Mouse (Mus musculus) hindbrain, embryonic 16.5 days (tissue): Measurements from ENCODE around the gene Zfp790. TPM values are rescaled to one million over a fixed set of nuclear protein-coding genes. Genes with fewer than 3 reads are reported as not detected.
"Not testable (repeated sequence)": the region's sequence is repeated elsewhere in the genome, so short reads cannot be mapped to it uniquely, and the experiment has no call there.

Source experiments
- ATAC-seq: fragments of 200-750 bp; cut with Nextera tagmentation; 2 replicates; pipeline ENCODE4 v1.8.0; 2017; ENCODE audit warnings: moderate TSS enrichment, moderate library complexity
- H3K27ac ChIP-seq: fragments of 300-500 bp; sonication (generic); 2 replicates; pipeline ENCODE4 v1.5.1; 2014; ENCODE audit warnings: low read depth, mild to moderate bottlenecking, control low read depth, low read length, moderate library complexity
- H3K27me3 ChIP-seq: fragments of 300-500 bp; sonication (generic); replicated peaks from 2 replicates; pipeline ENCODE4 v1.6.1; 2014; ENCODE audit warnings: low read length; ENCODE audit not compliant: control insufficient read depth, insufficient read depth
- H3K36me3 ChIP-seq: fragments of 300-500 bp; sonication (generic); 2 replicates; pipeline ENCODE4 v1.6.1; 2014; ENCODE audit warnings: mild to moderate bottlenecking, low read length, moderate library complexity, mixed read lengths; ENCODE audit not compliant: control insufficient read depth, insufficient read depth
- H3K4me1 ChIP-seq: fragments of 300-500 bp; sonication (generic); 2 replicates; pipeline ENCODE4 v1.6.1; 2014; ENCODE audit warnings: low read depth, low read length; ENCODE audit not compliant: control insufficient read depth, insufficient read depth
- H3K4me2 ChIP-seq: fragments of 300-500 bp; sonication (generic); 2 replicates; pipeline ENCODE4 v1.6.1; 2014; ENCODE audit warnings: mild to moderate bottlenecking, low read length, control low read depth, moderate library complexity
- H3K4me3 ChIP-seq: fragments of 300-500 bp; sonication (generic); 2 replicates; pipeline ENCODE4 v1.5.1; 2014; ENCODE audit warnings: mild to moderate bottlenecking, low read length, control low read depth, moderate library complexity
- H3K9ac ChIP-seq: fragments of 300-500 bp; sonication (generic); 2 replicates; pipeline ENCODE4 v1.6.1; 2014; ENCODE audit warnings: low read depth, mild to moderate bottlenecking, control low read depth, low read length, moderate library complexity
- H3K9me3 ChIP-seq: fragments of 300-500 bp; sonication (generic); 2 replicates; pipeline ENCODE4 v1.6.1; 2014; ENCODE audit warnings: mild to moderate bottlenecking, low read length, moderate library complexity; ENCODE audit not compliant: control insufficient read depth
- WGBS: fragments of 180-500 bp; shearing (Covaris S2); extraction: QIAGEN DNeasy Blood & Tissue Kit; methylation state at CpG from one replicate; pipeline ENCODE4 v1.1.7; 2014; 5-methylcytosine and 5-hydroxymethylcytosine counted together
- microRNA counts: library from miRNA; unstranded; fragments of <30 nt; microRNA quantifications from one replicate; lab custom pipeline; 2016
- microRNA-seq: library from miRNA; unstranded; fragments of <30 nt; microRNA quantifications from one replicate; pipeline ENCODE4, GENCODE M21; 2017
- polyA plus RNA-seq: library from polyadenylated mRNA; unstranded; fragments of >200 nt; fragmentation: Nextera tagmentation; extraction: Ambion mirVana; gene quantifications from 2 replicates; pipeline ENCODE4 v1.2.1, GENCODE M21; 2015

Zfp790 gene
- polyA plus RNA-seq, 1 experiment from 2014 or later = 23.0 TPM

DNA sequence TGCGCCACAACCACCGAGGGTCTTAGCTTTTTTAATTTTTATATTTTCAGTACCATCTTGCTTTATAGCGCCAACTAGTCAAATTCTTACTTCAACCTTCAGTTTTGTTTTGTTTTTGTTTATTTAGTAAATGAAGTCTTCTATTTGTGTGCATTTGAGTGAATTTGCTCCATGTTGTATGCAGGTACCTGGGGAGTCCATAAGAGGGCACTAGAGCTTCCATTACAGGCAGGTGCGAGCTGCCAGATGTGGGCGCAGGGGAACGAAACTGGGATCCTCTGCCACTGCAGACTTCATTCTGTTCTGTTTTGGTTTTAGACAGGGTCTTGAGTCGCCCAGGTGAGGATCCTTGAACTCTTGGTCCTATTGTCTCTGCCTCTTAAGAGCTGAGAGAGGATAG is 45.7 kb downstream of the Zfp790 start:
- Histone ChIP-seq H3K4me3 (no peak overlapping the region), H3K36me3 (0 out of 2 replicates have a peak, but pooled peaks cover 3% of the 10 kb centered on the region), H3K4me1 (peaks cover 6% of the 10 kb centered on the region), H3K4me2 (no peak overlapping the region), H3K9ac (no peak overlapping the region), H3K27me3 (no peaks in the 10 kb centered on the region), H3K27ac (no peak overlapping the region), H3K9me3 (peaks cover 2% of the 10 kb centered on the region; the same call in 1 of the 2 replicates)
- WGBS = 89% methylated on average over 7 of the region's 7 CpGs
- ATAC-seq = no peak

DNA sequence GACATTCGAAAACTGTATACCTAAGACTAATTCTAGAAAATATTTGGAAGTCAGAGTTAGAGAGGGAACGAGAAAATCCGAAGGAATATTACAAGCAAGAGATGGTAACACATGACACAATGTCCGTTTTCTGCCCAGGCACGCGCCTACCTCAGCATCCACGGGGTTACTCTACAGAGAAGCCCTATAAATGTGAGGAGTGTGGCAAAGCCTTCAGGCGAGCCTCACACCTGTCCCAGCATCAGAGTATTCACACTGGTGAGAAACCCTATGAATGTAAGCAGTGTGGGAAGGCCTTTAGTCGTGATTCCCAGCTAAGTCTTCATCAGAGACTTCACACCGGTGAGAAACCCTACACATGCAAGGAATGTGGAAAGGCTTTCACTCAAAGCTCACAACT is 58.3 kb downstream of the Zfp790 start:
- Histone ChIP-seq H3K36me3 (peaks cover 45% of the 10 kb centered on the region), H3K27me3 (no peaks in the 10 kb centered on the region), H3K4me1 (no peaks in the 10 kb centered on the region), H3K9me3 (peaks cover 37% of the 10 kb centered on the region), H3K27ac (no peak overlapping the region), H3K4me2 (no peak overlapping the region), H3K4me3 (no peak overlapping the region), H3K9ac (no peak overlapping the region)
- ATAC-seq = no peak
- WGBS = 92% methylated on average over 10 of the region's 10 CpGs

DNA sequence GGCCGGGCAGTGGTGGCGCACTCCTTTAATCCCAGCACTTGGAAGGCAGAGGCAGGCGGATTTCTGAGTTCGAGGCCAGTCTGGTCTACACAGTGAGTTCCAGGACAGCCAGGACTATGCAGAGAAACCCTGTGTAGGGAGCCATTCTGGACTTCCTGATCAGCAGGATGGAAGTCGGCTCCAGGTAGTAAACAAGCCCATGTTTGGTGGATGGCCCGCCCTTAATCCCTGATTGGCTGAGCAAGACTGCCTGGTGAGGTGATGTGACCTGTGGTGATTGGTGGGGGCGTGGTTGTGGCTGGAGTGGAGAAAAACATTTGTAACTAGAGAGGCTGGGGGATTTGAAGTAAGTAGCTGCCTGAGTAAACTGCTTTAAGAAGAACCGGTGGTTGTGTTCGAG is 61.6 kb downstream of the Zfp790 start:
- WGBS = 95% methylated on average over 9 of the region's 9 CpGs
- not testable (repeated sequence) for H3K27me3 ChIP-seq, H3K9ac ChIP-seq, H3K4me2 ChIP-seq, H3K4me1 ChIP-seq, H3K4me3 ChIP-seq, ATAC-seq, H3K27ac ChIP-seq
- peaks cover 27% of the 10 kb centered on the region for H3K9me3 ChIP-seq
- peaks cover 45% of the 10 kb centered on the region for H3K36me3 ChIP-seq

DNA sequence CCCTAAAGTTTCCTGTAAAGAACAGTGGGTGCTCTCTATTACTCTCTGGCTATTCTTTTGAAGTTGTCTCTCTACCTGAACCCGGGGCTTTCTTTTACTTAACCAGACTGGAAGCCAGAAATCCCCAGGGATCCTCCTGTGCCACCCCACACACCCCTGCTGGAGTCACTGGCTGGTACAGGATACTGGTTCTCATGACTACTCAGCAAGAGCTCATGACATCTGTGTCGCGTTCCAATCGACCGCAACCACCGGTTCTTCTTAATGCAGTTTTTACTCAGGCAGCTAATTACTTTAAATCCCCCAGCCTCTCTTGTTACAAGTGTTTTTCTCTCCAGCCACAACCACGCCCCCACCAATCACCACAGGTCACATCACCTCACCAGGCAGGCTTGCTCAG is 64.1 kb downstream of the Zfp790 start:
- 79% methylated on average over 7 of the region's 7 CpGs for WGBS
- Histone ChIP-seq H3K4me3 (no peak overlapping the region), H3K36me3 (peaks cover 29% of the 10 kb centered on the region), H3K9ac (no peak overlapping the region), H3K27ac (no peak overlapping the region), H3K4me1 (no peaks in the 10 kb centered on the region), H3K4me2 (no peak overlapping the region), H3K9me3 (peaks cover 20% of the 10 kb centered on the region), H3K27me3 (no peaks in the 10 kb centered on the region)
- no peak for ATAC-seq

MicroRNAs encoded within 50 kb of the gene (microRNA counts, 519-probe panel; counts per million panel counts)
- 2,186 counts per million, percentile 42 among the panel's probes with 10 or more counts for microRNA mmu-miR-1964 (lab: Ali Mortazavi, UCI)

Small RNAs within 50 kb of the gene (microRNA-seq; reads per million reads assigned to microRNA genes)
- 2.5 reads per million, percentile 5 among the genes with 10 or more reads in this experiment for gene Mir1964

Other genes starting within 250 kb of the Zfp790 start
- gene Catsperg2, start 89.1 kb upstream of the Zfp790 start, polyA plus RNA-seq = 0.56 and 0.67 TPM in 2 replicates
- gene Zfp84, start 47.6 kb upstream of the Zfp790 start, polyA plus RNA-seq = 12.3 and 15.1 TPM in 2 replicates
- 11.6 and 11.8 TPM in 2 replicates for gene Zfp30, start 32.1 kb upstream of the Zfp790 start, polyA plus RNA-seq
- gene Zfp940, start 37.6 kb downstream of the Zfp790 start, polyA plus RNA-seq = 13.3 and 15.1 TPM in 2 replicates
- 20.1 and 20.9 TPM in 2 replicates for gene Zfp420, start 43.9 kb downstream of the Zfp790 start, polyA plus RNA-seq
- gene Zfp27, start 90.5 kb downstream of the Zfp790 start, polyA plus RNA-seq = 12.9 and 14.2 TPM in 2 replicates
- 5.1 and 5.4 TPM in 2 replicates for gene Zfp383, start 92.1 kb downstream of the Zfp790 start, polyA plus RNA-seq
- 20.7 and 23.3 TPM in 2 replicates for gene Zfp74, start 138.0 kb downstream of the Zfp790 start, polyA plus RNA-seq
- 3.5 and 4.0 TPM in 2 replicates for gene Zfp568, start 167.8 kb downstream of the Zfp790 start, polyA plus RNA-seq
- 10.7 and 11.9 TPM in 2 replicates for gene Zfp14, start 235.3 kb downstream of the Zfp790 start, polyA plus RNA-seq